Mouse (Mus musculus): Measurements from ENCODE around the gene Borcs5.

DNA sequence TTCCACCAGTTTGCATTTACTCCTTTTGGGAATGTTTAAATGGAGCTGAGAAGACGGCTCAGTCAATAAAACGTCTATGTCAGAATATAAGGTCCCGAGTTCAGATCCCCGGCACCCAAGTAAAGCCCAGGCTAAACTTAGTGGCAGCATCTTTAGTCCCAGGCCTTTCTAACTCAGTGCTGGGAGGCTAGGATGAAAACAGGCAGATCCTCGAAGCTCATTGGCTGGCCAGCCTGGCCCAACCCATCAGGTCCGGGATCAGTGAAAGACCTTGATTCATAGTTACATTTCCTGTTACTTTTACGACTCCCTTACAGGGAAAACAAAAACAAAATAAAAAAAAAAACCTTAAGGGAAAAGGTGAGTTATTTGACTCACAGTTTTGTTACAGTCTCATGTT lies 38.2 kb upstream of the Borcs5 start:
- no peak for TF ChIP-seq GATA1 (IDR thresholded peaks at IDR 0.05; ENCODE audit: low read length)
- TF ChIP-seq TAL1 (IDR thresholded peaks at IDR 0.05; ENCODE audit: low read length) = no peak

Data from erythroblast, embryonic 14.5 days (primary cell).